8 mouse cellular contexts compared by ENCODE assay signal in genomic region chr4:4792992-4793834, GRCm38 (mm10). TPM values are rescaled to one million over a fixed set of nuclear protein-coding genes. Genes with fewer than 3 reads are reported as not detected.
DNase-seq lines count a peak whose midpoint lies in the region; ATAC-seq and TF ChIP-seq lines count a peak whose summit lies in the region.

Gene Impad1, minus strand, starts transcription at chr4:4793355.

- peak; percentile 84 for DNase-seq in CH12.LX (ENCODE audit: extremely low read depth)
- peak; percentile 67 for DNase-seq in c-Kit-positive CD71-positive TER-119-negative erythroid progenitor cells, embryonic 14.5 days (ENCODE audit: low read depth)
- peak; percentile 93 for DNase-seq in forebrain, embryonic 11.5 days (ENCODE audit: low spot score)
- peak; percentile 89 to 91 for DNase-seq in kidney, postnatal 4 days

- in situ Hi-C loops in CH12.LX (cut with MboI; ENCODE audit: low pct_ligation_motif_present, low pct_unique_long_range_greater_than_20kb, low sequenced_read_pairs) = no loop called here

- H3K36me3 ChIP-seq in CH12.LX (replicated peaks in 1 of 2; ENCODE audit: control insufficient read depth in 1 of 2, insufficient read depth in 1 of 2, low read length in 1 of 2) = peaks cover 0 to 12% of the 10 kb centered on the region in 2 experiments
- H3K36me3 ChIP-seq in forebrain, embryonic 11.5 days (ENCODE audit: control insufficient read depth, insufficient read depth, low read length) = no peaks in the 10 kb centered on the region; the same call in 1 of the 2 replicates
- no peaks in the 10 kb centered on the region for H3K36me3 ChIP-seq in heart, embryonic 16.5 days (ENCODE audit: control insufficient read depth, insufficient read depth)
- no peaks in the 10 kb centered on the region for H3K36me3 ChIP-seq in liver, embryonic 16.5 days (ENCODE audit: control insufficient read depth, insufficient read depth)
- H3K36me3 ChIP-seq in neural tube, embryonic 13.5 days = peaks cover 10% of the 10 kb centered on the region
- no peaks in the 10 kb centered on the region for H3K36me3 ChIP-seq in testis, adult 2 months (ENCODE audit: control insufficient read depth, insufficient read depth, low read length)

- no peak for TF ChIP-seq CTCF in CH12.LX (conservative IDR thresholded peaks at IDR 0.05 in 1 of 2, IDR thresholded peaks at IDR 0.05 in 1 of 2; ENCODE audit: low read depth in 2 of 2, low read length in 2 of 2)
- no peak for TF ChIP-seq CTCF in testis, adult 2 months (IDR thresholded peaks at IDR 0.05; ENCODE audit: control insufficient read depth, insufficient read depth, insufficient replicate concordance, low read depth, low read length)

- TF ChIP-seq POLR2A in CH12.LX (IDR thresholded peaks at IDR 0.05; ENCODE audit: low read depth, low read length) = peak; percentile 82
- TF ChIP-seq POLR2A in testis, adult 2 months (IDR thresholded peaks at IDR 0.05; ENCODE audit: control insufficient read depth, low read depth, low read length) = peak; percentile 89

- peak within 1 kb of the TSS; percentile 94 for H3K4me2 ChIP-seq in CH12.LX (ENCODE audit: insufficient read depth, low read depth, poor library complexity, severe bottlenecking)
- peak within 1 kb of the TSS; percentile 51 for H3K4me2 ChIP-seq in forebrain, embryonic 11.5 days (ENCODE audit: low read depth, low read length, severe bottlenecking)
- H3K4me2 ChIP-seq in heart, embryonic 16.5 days (ENCODE audit: low read depth, low read length) = peak within 1 kb of the TSS; percentile 65
- H3K4me2 ChIP-seq in liver, embryonic 16.5 days (ENCODE audit: low read depth, low read length) = peak within 1 kb of the TSS; percentile 84
- peak within 1 kb of the TSS; percentile 79 for H3K4me2 ChIP-seq in neural tube, embryonic 13.5 days

- H3K4me1 ChIP-seq in CH12.LX (ENCODE audit: control insufficient read depth in 1 of 2, insufficient read depth in 2 of 2) = peaks cover 0 to 22% of the 10 kb centered on the region in 2 experiments; a peak in 2 of 4 replicates
- H3K4me1 ChIP-seq in forebrain, embryonic 11.5 days (replicated peaks; ENCODE audit: control insufficient read depth, insufficient read depth, low read length) = no peaks in the 10 kb centered on the region
- H3K4me1 ChIP-seq in heart, embryonic 16.5 days (ENCODE audit: control insufficient read depth, insufficient read depth, low read length) = peaks cover 11% of the 10 kb centered on the region
- peaks cover 16% of the 10 kb centered on the region for H3K4me1 ChIP-seq in liver, embryonic 16.5 days (ENCODE audit: control insufficient read depth, low read depth, low read length)
- H3K4me1 ChIP-seq in neural tube, embryonic 13.5 days (replicated peaks) = peaks cover 24% of the 10 kb centered on the region
- no peaks in the 10 kb centered on the region; the same call in 1 of the 2 replicates for H3K4me1 ChIP-seq in testis, adult 2 months (ENCODE audit: control insufficient read depth, insufficient read depth, low read length)

- TF ChIP-seq EP300 in CH12.LX (IDR thresholded peaks at IDR 0.05; ENCODE audit: low read length) = no peak

- peaks cover 2% of the 10 kb centered on the region for H3K9me3 ChIP-seq in CH12.LX (replicated peaks; ENCODE audit: low read length)
- H3K9me3 ChIP-seq in forebrain, embryonic 11.5 days (ENCODE audit: control insufficient read depth, low read length) = no peaks in the 10 kb centered on the region
- H3K9me3 ChIP-seq in heart, embryonic 16.5 days (replicated peaks; ENCODE audit: control insufficient read depth, low read length) = no peaks in the 10 kb centered on the region
- no peaks in the 10 kb centered on the region for H3K9me3 ChIP-seq in liver, embryonic 16.5 days (replicated peaks; ENCODE audit: control insufficient read depth, low read length)
- H3K9me3 ChIP-seq in neural tube, embryonic 13.5 days = no peaks in the 10 kb centered on the region; the same call in 1 of the 2 replicates

- peak within 1 kb of the TSS; percentile 80 to 99 (median 92) for H3K4me3 ChIP-seq in CH12.LX (replicated peaks in 1 of 3; ENCODE audit: low read depth in 2 of 3, low read length in 2 of 3, poor library complexity in 1 of 3)
- peak within 1 kb of the TSS; percentile 93 for H3K4me3 ChIP-seq in forebrain, embryonic 11.5 days (ENCODE audit: low read depth, low read length)
- peak within 1 kb of the TSS; percentile 94 for H3K4me3 ChIP-seq in heart, embryonic 16.5 days (ENCODE audit: low read length)
- peak within 1 kb of the TSS; percentile 98 for H3K4me3 ChIP-seq in liver, embryonic 16.5 days (ENCODE audit: low read depth, low read length)
- peak within 1 kb of the TSS; percentile 98 for H3K4me3 ChIP-seq in neural tube, embryonic 13.5 days
- peak within 1 kb of the TSS; percentile 100 for H3K4me3 ChIP-seq in testis, adult 2 months (ENCODE audit: control insufficient read depth, low read depth, low read length)

- TF ChIP-seq RAD21 in CH12.LX (IDR thresholded peaks at IDR 0.05; ENCODE audit: low read depth, low read length) = no peak

- under 1% methylated on average over 48 of the region's 48 CpGs for WGBS in forebrain, embryonic 11.5 days
- WGBS in heart, embryonic 16.5 days = 1% methylated on average over 48 of the region's 48 CpGs
- WGBS in liver, embryonic 16.5 days (ENCODE audit: insufficient replicate concordance) = under 1% methylated on average over 48 of the region's 48 CpGs
- WGBS in neural tube, embryonic 13.5 days = under 1% methylated on average over 48 of the region's 48 CpGs

- H3K27ac ChIP-seq in CH12.LX (ENCODE audit: insufficient read depth, low read depth) = no peak within 1 kb of the TSS
- H3K27ac ChIP-seq in forebrain, embryonic 11.5 days (ENCODE audit: low read depth, low read length) = peak within 1 kb of the TSS; percentile 62
- peak within 1 kb of the TSS; percentile 80 for H3K27ac ChIP-seq in heart, embryonic 16.5 days (ENCODE audit: low read length)
- peak within 1 kb of the TSS; percentile 93 for H3K27ac ChIP-seq in liver, embryonic 16.5 days (ENCODE audit: low read length)
- H3K27ac ChIP-seq in neural tube, embryonic 13.5 days (replicated peaks) = peak within 1 kb of the TSS; percentile 89
- peak within 1 kb of the TSS; percentile 98 for H3K27ac ChIP-seq in testis, adult 2 months (ENCODE audit: control insufficient read depth, insufficient read depth, low read depth, low read length)

- peaks cover 38% of the 10 kb centered on the region for H3K79me2 ChIP-seq in CH12.LX (replicated peaks; ENCODE audit: control insufficient read depth, extremely low read depth, insufficient read depth, poor library complexity, severe bottlenecking)

- H3K27me3 ChIP-seq in CH12.LX (replicated peaks) = no peaks in the 10 kb centered on the region
- no peaks in the 10 kb centered on the region for H3K27me3 ChIP-seq in forebrain, embryonic 11.5 days (ENCODE audit: control insufficient read depth, insufficient read depth, low read length)
- no peaks in the 10 kb centered on the region for H3K27me3 ChIP-seq in heart, embryonic 16.5 days (ENCODE audit: control insufficient read depth, insufficient read depth, low read length)
- no peaks in the 10 kb centered on the region for H3K27me3 ChIP-seq in liver, embryonic 16.5 days (ENCODE audit: control insufficient read depth, insufficient read depth, low read depth, low read length)
- no peaks in the 10 kb centered on the region for H3K27me3 ChIP-seq in neural tube, embryonic 13.5 days
- H3K27me3 ChIP-seq in testis, adult 2 months (ENCODE audit: control insufficient read depth, insufficient read depth, low read length) = no peaks in the 10 kb centered on the region

- H3K9ac ChIP-seq in CH12.LX (ENCODE audit: insufficient read depth, low read depth) = peak within 1 kb of the TSS; percentile 87
- H3K9ac ChIP-seq in forebrain, embryonic 11.5 days (ENCODE audit: low read length) = peak within 1 kb of the TSS; percentile 94
- H3K9ac ChIP-seq in heart, embryonic 16.5 days (ENCODE audit: low read length) = peak within 1 kb of the TSS; percentile 91
- H3K9ac ChIP-seq in liver, embryonic 16.5 days (ENCODE audit: low read depth, low read length) = peak within 1 kb of the TSS; percentile 82
- peak within 1 kb of the TSS; percentile 98 for H3K9ac ChIP-seq in neural tube, embryonic 13.5 days

- dilution Hi-C loops in CH12.LX (cut with MboI; ENCODE audit: extremely low pct_ligation_motif_present, extremely low pct_unique_long_range_greater_than_20kb, low sequenced_read_pairs) = no loop called here

- ATAC-seq in forebrain, embryonic 11.5 days (replicated peaks; ENCODE audit: low FRiP score) = peak; percentile 97
- ATAC-seq in heart, embryonic 16.5 days (replicated peaks; ENCODE audit: extremely low read depth, insufficient read depth, low FRiP score) = peak; percentile 93
- ATAC-seq in liver, embryonic 16.5 days (ENCODE audit: low read depth) = peak; percentile 91
- ATAC-seq in neural tube, embryonic 13.5 days (ENCODE audit: low read depth) = peak; percentile 97

TF ChIP-seq in CH12.LX, 34 proteins besides CTCF, POLR2A, EP300 and RAD21 (continues in another document):
- TF ChIP-seq IRF4 (IDR thresholded peaks at IDR 0.05; ENCODE audit: low read depth, low read length) = no peak
- peak; percentile 74; the same call in 1 of the 2 replicates for TF ChIP-seq SIN3A (IDR thresholded peaks at IDR 0.05; ENCODE audit: low read length)
- no peak for TF ChIP-seq GABPA (IDR thresholded peaks at IDR 0.05; ENCODE audit: insufficient replicate concordance, low read depth, low read length)
- TF ChIP-seq MAZ (IDR thresholded peaks at IDR 0.05; ENCODE audit: low read depth, low read length) = 0 out of 2 replicates have a peak, but pooled peaks have one; percentile 52
- no peak for TF ChIP-seq RCOR1 (conservative IDR thresholded peaks at IDR 0.05; ENCODE audit: low read depth, low read length)
- TF ChIP-seq ZKSCAN1 (IDR thresholded peaks at IDR 0.05; ENCODE audit: borderline replicate concordance, low read depth, low read length) = no peak
- TF ChIP-seq ETS1 (conservative IDR thresholded peaks at IDR 0.05; ENCODE audit: low read depth, low read length) = no peak
- TF ChIP-seq TBP (conservative IDR thresholded peaks at IDR 0.05; ENCODE audit: low read depth, low read length) = 0 out of 2 replicates have a peak, but pooled peaks have one; percentile 25
- TF ChIP-seq MEF2A (IDR thresholded peaks at IDR 0.05; ENCODE audit: borderline replicate concordance, low read depth, low read length) = no peak
- peak; percentile 59 for TF ChIP-seq TCF12 (IDR thresholded peaks at IDR 0.05; ENCODE audit: low read depth, low read length)
- TF ChIP-seq KAT2A (IDR thresholded peaks at IDR 0.05; ENCODE audit: insufficient replicate concordance, low read length) = 0 out of 2 replicates have a peak, but pooled peaks have one; percentile 57

RNA-seq across cellular contexts. Expression of gene Impad1, which starts in this region (rescaled TPM):
- 16.3 and 19.1 TPM in 2 replicates for total RNA-seq in CH12.LX (2012; rRNA removed)
- total RNA-seq in CH12.LX (2014; rRNA removed) = 38.4 and 45.0 TPM in 2 replicates
- polyA plus RNA-seq in CH12.LX (2012; ENCODE audit: insufficient read length, low read depth) = 18.2 and 19.3 TPM in 2 replicates
- polyA plus RNA-seq in forebrain, embryonic 11.5 days (2014; fragmentation: Nextera tagmentation; extraction: Ambion mirVana) = 49.1 and 55.7 TPM in 2 replicates
- 21.5 and 21.9 TPM in 2 replicates for polyA plus RNA-seq in heart, embryonic 16.5 days (2015; fragmentation: Nextera tagmentation; extraction: Ambion mirVana)
- 5.6 and 5.9 TPM in 2 replicates for polyA plus RNA-seq in liver, embryonic 16.5 days (2015; fragmentation: Nextera tagmentation; extraction: Ambion mirVana)
- 32.3 and 37.3 TPM in 2 replicates for polyA plus RNA-seq in neural tube, embryonic 13.5 days (2015; fragmentation: Nextera tagmentation; extraction: Ambion mirVana)
- 9.0 and 11.8 TPM in 2 replicates for polyA plus RNA-seq in testis, adult 2 months (2012; rRNA removed)
